Mouse (Mus musculus): Measurements from ENCODE around the gene Mapk8ip3. TPM values are rescaled to one million over a fixed set of nuclear protein-coding genes. Genes with fewer than 3 reads are reported as not detected.

Gene Mapk8ip3
- polyA plus RNA-seq, 1 experiment from 2014 or later = 76.5 TPM

- H3K27ac ChIP-seq = no peak overlapping the region
- H3K27me3 ChIP-seq = peaks cover 13% of the 10 kb centered on the region
- peak overlapping the region; percentile 83 for H3K4me2 ChIP-seq
- H3K4me1 ChIP-seq = peaks cover 24% of the 10 kb centered on the region
- peak overlapping the region; percentile 71 for H3K9ac ChIP-seq
- WGBS = 80% methylated on average over 10 of the region's 10 CpGs
- no peaks in the 10 kb centered on the region for H3K9me3 ChIP-seq
- H3K36me3 ChIP-seq (replicated peaks) = peaks cover 12% of the 10 kb centered on the region
- H3K4me3 ChIP-seq (replicated peaks) = peak overlapping the region; percentile 80
- no peak for ATAC-seq (ENCODE audit: low FRiP score)
These were observed 85.2 kb downstream of the Mapk8ip3 start for GRCm38 (mm10) chr17:24851381-24852125.

- Histone ChIP-seq H3K9ac (peak overlapping the region; percentile 71), H3K4me2 (peak overlapping the region; percentile 83), H3K27me3 (peaks cover 13% of the 10 kb centered on the region), H3K27ac (no peak overlapping the region), H3K9me3 (no peaks in the 10 kb centered on the region), H3K36me3 (replicated peaks) (peaks cover 11% of the 10 kb centered on the region), H3K4me3 (replicated peaks) (peak overlapping the region; percentile 80), H3K4me1 (peaks cover 24% of the 10 kb centered on the region)
- 1% methylated on average over 20 of the region's 20 CpGs for WGBS
- ATAC-seq (ENCODE audit: low FRiP score) = no peak
These were observed 86.0 kb downstream of the Mapk8ip3 start for GRCm38 (mm10) chr17:24850773-24851127.

- peak within 1 kb of the TSS; percentile 80 for H3K4me3 ChIP-seq (replicated peaks)
- H3K27ac ChIP-seq = peak within 1 kb of the TSS; percentile 91
- H3K4me2 ChIP-seq = peak within 1 kb of the TSS; percentile 83
- H3K9me3 ChIP-seq = no peaks in the 10 kb centered on the region
- peak; percentile 100 for ATAC-seq (ENCODE audit: low FRiP score)
- under 1% methylated on average over 58 of the region's 58 CpGs for WGBS
- peaks cover 15% of the 10 kb centered on the region for H3K27me3 ChIP-seq
- H3K4me1 ChIP-seq = peaks cover 24% of the 10 kb centered on the region
- H3K36me3 ChIP-seq (replicated peaks) = peaks cover 10% of the 10 kb centered on the region
- H3K9ac ChIP-seq = peak within 1 kb of the TSS; percentile 71
These were observed 86.6 kb downstream of the Mapk8ip3 start, which contains the start of gene Fahd1 for GRCm38 (mm10) chr17:24850065-24850772. Gene Fahd1, minus strand, starts transcription at chr17:24850364.

- Histone ChIP-seq H3K4me3 (replicated peaks) (peak overlapping the region; percentile 80), H3K36me3 (replicated peaks) (peaks cover 8% of the 10 kb centered on the region), H3K27ac (peak overlapping the region; percentile 91), H3K4me1 (peaks cover 24% of the 10 kb centered on the region), H3K9me3 (no peaks in the 10 kb centered on the region), H3K27me3 (peaks cover 19% of the 10 kb centered on the region), H3K4me2 (peak overlapping the region; percentile 83), H3K9ac (peak overlapping the region; percentile 71)
- WGBS = under 1% methylated on average over 21 of the region's 21 CpGs
- ATAC-seq (ENCODE audit: low FRiP score) = peak; percentile 63
These were observed 87.1 kb downstream of the Mapk8ip3 start for GRCm38 (mm10) chr17:24849733-24850064.

GRCm38 (mm10) chr17:24848600-24849031 lies 88.2 kb downstream of the Mapk8ip3 start:
- no peak for ATAC-seq (ENCODE audit: low FRiP score)
- Histone ChIP-seq H3K4me1 (peaks cover 24% of the 10 kb centered on the region), H3K36me3 (replicated peaks) (peaks cover 5% of the 10 kb centered on the region), H3K4me3 (replicated peaks) (no peak overlapping the region; the same call in 1 of the 2 replicates), H3K27me3 (peaks cover 23% of the 10 kb centered on the region), H3K27ac (no peak overlapping the region), H3K4me2 (peak overlapping the region; percentile 83; the same call in 1 of the 2 replicates), H3K9me3 (no peaks in the 10 kb centered on the region), H3K9ac (no peak overlapping the region)

GRCm38 (mm10) chr17:24847386-24847785 lies 89.4 kb downstream of the Mapk8ip3 start:
- no peak for ATAC-seq (ENCODE audit: low FRiP score)
- H3K27me3 ChIP-seq = peaks cover 29% of the 10 kb centered on the region
- no peaks in the 10 kb centered on the region for H3K9me3 ChIP-seq
- 94% methylated on average over 1 of the region's 1 CpGs for whole genome bisulfite sequencing
- H3K4me1 ChIP-seq = peaks cover 24% of the 10 kb centered on the region
- no peak overlapping the region for H3K4me3 ChIP-seq (replicated peaks)
- H3K36me3 ChIP-seq (replicated peaks) = no peaks in the 10 kb centered on the region
- H3K4me2 ChIP-seq = no peak overlapping the region
- no peak overlapping the region for H3K9ac ChIP-seq
- no peak overlapping the region for H3K27ac ChIP-seq

- ATAC-seq (ENCODE audit: low FRiP score) = no peak
- Histone ChIP-seq H3K4me2 (no peak overlapping the region), H3K4me1 (peaks cover 12% of the 10 kb centered on the region), H3K27me3 (peaks cover 32% of the 10 kb centered on the region), H3K4me3 (replicated peaks) (no peak overlapping the region), H3K9ac (no peak overlapping the region), H3K27ac (no peak overlapping the region), H3K36me3 (replicated peaks) (no peaks in the 10 kb centered on the region), H3K9me3 (no peaks in the 10 kb centered on the region)
- whole genome bisulfite sequencing = 50% methylated on average over 9 of the region's 9 CpGs
These were observed 92.3 kb downstream of the Mapk8ip3 start for GRCm38 (mm10) chr17:24844525-24844924.

GRCm38 (mm10) chr17:24842631-24843030 lies 94.1 kb downstream of the Mapk8ip3 start:
- H3K27ac ChIP-seq = no peak overlapping the region
- no peaks in the 10 kb centered on the region for H3K9me3 ChIP-seq
- WGBS = 69% methylated on average over 2 of the region's 2 CpGs
- peaks cover 32% of the 10 kb centered on the region for H3K27me3 ChIP-seq
- H3K4me2 ChIP-seq = no peak overlapping the region
- H3K9ac ChIP-seq = no peak overlapping the region
- no peaks in the 10 kb centered on the region for H3K4me1 ChIP-seq
- no peak for ATAC-seq (ENCODE audit: low FRiP score)
- no peak overlapping the region for H3K4me3 ChIP-seq (replicated peaks)
- H3K36me3 ChIP-seq (replicated peaks) = no peaks in the 10 kb centered on the region

Other genes starting within 250 kb of the Mapk8ip3 start
- 27.8 and 33.5 TPM in 2 replicates for gene Syngr3, start 247.0 kb downstream of the Mapk8ip3 start, polyA plus RNA-seq (2016; fragmentation: Nextera tagmentation; extraction: Ambion mirVana)
- gene Gfer, start 240.8 kb downstream of the Mapk8ip3 start, polyA plus RNA-seq (2016; fragmentation: Nextera tagmentation; extraction: Ambion mirVana) = 49.1 and 50.2 TPM in 2 replicates
- gene Noxo1, start 240.7 kb downstream of the Mapk8ip3 start, polyA plus RNA-seq (2016; fragmentation: Nextera tagmentation; extraction: Ambion mirVana) = 1.6 and 2.6 TPM in 2 replicates
- gene Tbl3, start 229.3 kb downstream of the Mapk8ip3 start, polyA plus RNA-seq (2016; fragmentation: Nextera tagmentation; extraction: Ambion mirVana) = 94.7 and 98.0 TPM in 2 replicates
- 0.29 TPM in 1 of 2 replicates, not detected in the other for gene Rnf151, start 218.9 kb downstream of the Mapk8ip3 start, polyA plus RNA-seq (2016; fragmentation: Nextera tagmentation; extraction: Ambion mirVana)
- 946 and 1,025 TPM in 2 replicates for gene Rps2, start 218.9 kb downstream of the Mapk8ip3 start, polyA plus RNA-seq (2016; fragmentation: Nextera tagmentation; extraction: Ambion mirVana)
- 195 and 201 TPM in 2 replicates for gene Ndufb10, start 212.5 kb downstream of the Mapk8ip3 start, polyA plus RNA-seq (2016; fragmentation: Nextera tagmentation; extraction: Ambion mirVana)
- gene Rpl3l, start 209.2 kb downstream of the Mapk8ip3 start, polyA plus RNA-seq (2016; fragmentation: Nextera tagmentation; extraction: Ambion mirVana) = not detected in 2 replicates
- 18.8 and 19.5 TPM in 2 replicates for gene Msrb1, start 200.3 kb downstream of the Mapk8ip3 start, polyA plus RNA-seq (2016; fragmentation: Nextera tagmentation; extraction: Ambion mirVana)
- gene Hs3st6, start 184.0 kb downstream of the Mapk8ip3 start, polyA plus RNA-seq (2016; fragmentation: Nextera tagmentation; extraction: Ambion mirVana) = 1.1 and 1.7 TPM in 2 replicates
- gene Meiob, start 132.7 kb downstream of the Mapk8ip3 start, polyA plus RNA-seq (2016; fragmentation: Nextera tagmentation; extraction: Ambion mirVana) = not detected in 2 replicates
- gene Hagh, start 96.8 kb downstream of the Mapk8ip3 start, polyA plus RNA-seq (2016; fragmentation: Nextera tagmentation; extraction: Ambion mirVana) = 24.8 and 27.1 TPM in 2 replicates
- 17.3 and 17.7 TPM in 2 replicates for gene Fahd1, start 86.6 kb downstream of the Mapk8ip3 start, polyA plus RNA-seq (2016; fragmentation: Nextera tagmentation; extraction: Ambion mirVana)
- gene Igfals, start 71.0 kb downstream of the Mapk8ip3 start, polyA plus RNA-seq (2016; fragmentation: Nextera tagmentation; extraction: Ambion mirVana) = 0.20 TPM in 1 of 2 replicates, not detected in the other
- gene Nubp2, start 50.6 kb downstream of the Mapk8ip3 start, polyA plus RNA-seq (2016; fragmentation: Nextera tagmentation; extraction: Ambion mirVana) = 62.9 and 64.4 TPM in 2 replicates
- gene Spsb3, start 50.3 kb downstream of the Mapk8ip3 start, polyA plus RNA-seq (2016; fragmentation: Nextera tagmentation; extraction: Ambion mirVana) = 47.3 and 50.7 TPM in 2 replicates
- 42.7 and 44.6 TPM in 2 replicates for gene Eme2, start 41.9 kb downstream of the Mapk8ip3 start, polyA plus RNA-seq (2016; fragmentation: Nextera tagmentation; extraction: Ambion mirVana)
- 86.0 and 91.1 TPM in 2 replicates for gene Mrps34, start 41.9 kb downstream of the Mapk8ip3 start, polyA plus RNA-seq (2016; fragmentation: Nextera tagmentation; extraction: Ambion mirVana)
- 54.9 and 63.0 TPM in 2 replicates for gene Nme3, start 40.5 kb downstream of the Mapk8ip3 start, polyA plus RNA-seq (2016; fragmentation: Nextera tagmentation; extraction: Ambion mirVana)
- gene Jpt2, start 23.7 kb upstream of the Mapk8ip3 start, polyA plus RNA-seq (2016; fragmentation: Nextera tagmentation; extraction: Ambion mirVana) = 304 and 312 TPM in 2 replicates
- 12.8 and 14.6 TPM in 2 replicates for gene Cramp1l, start 78.8 kb upstream of the Mapk8ip3 start, polyA plus RNA-seq (2016; fragmentation: Nextera tagmentation; extraction: Ambion mirVana)
- gene Ift140, start 79.1 kb upstream of the Mapk8ip3 start, polyA plus RNA-seq (2016; fragmentation: Nextera tagmentation; extraction: Ambion mirVana) = 28.1 and 31.8 TPM in 2 replicates
- 8.2 and 9.1 TPM in 2 replicates for gene Tmem204, start 146.6 kb upstream of the Mapk8ip3 start, polyA plus RNA-seq (2016; fragmentation: Nextera tagmentation; extraction: Ambion mirVana)
- gene Telo2, start 179.0 kb upstream of the Mapk8ip3 start, polyA plus RNA-seq (2016; fragmentation: Nextera tagmentation; extraction: Ambion mirVana) = 42.4 and 47.5 TPM in 2 replicates
- 0.18 TPM in 1 of 2 replicates, not detected in the other for gene Ptx4, start 183.8 kb upstream of the Mapk8ip3 start, polyA plus RNA-seq (2016; fragmentation: Nextera tagmentation; extraction: Ambion mirVana)
- gene Clcn7, start 196.4 kb upstream of the Mapk8ip3 start, polyA plus RNA-seq (2016; fragmentation: Nextera tagmentation; extraction: Ambion mirVana) = 23.9 and 26.1 TPM in 2 replicates
- not detected in 2 replicates for gene Ccdc154, start 225.5 kb upstream of the Mapk8ip3 start, polyA plus RNA-seq (2016; fragmentation: Nextera tagmentation; extraction: Ambion mirVana)
- not detected in 2 replicates for gene Gm38655, start 238.5 kb upstream of the Mapk8ip3 start, polyA plus RNA-seq (2016; fragmentation: Nextera tagmentation; extraction: Ambion mirVana)
- 36.2 and 37.3 TPM in 2 replicates for gene BC003965, start 247.6 kb upstream of the Mapk8ip3 start, polyA plus RNA-seq (2016; fragmentation: Nextera tagmentation; extraction: Ambion mirVana)